Mouse (Mus musculus) common myeloid progenitor, adult 5-6 weeks (primary cell): ENCODE measurements around the gene Zbtb34. TPM values are rescaled to one million over a fixed set of nuclear protein-coding genes. Genes with fewer than 3 reads are reported as not detected.

ENCODE experiments used
- ATAC-seq: replicated peaks from 2 replicates; pipeline ENCODE4 v1.8.0; 2016; ENCODE audit warnings: low read depth, mild to moderate bottlenecking, moderate TSS enrichment, inconsistent platforms; ENCODE audit not compliant: poor library complexity, severe bottlenecking
- total RNA-seq: library from RNA; stranded (forward); fragments of 200-1000, 187-1606 nt; gene quantifications from 2 replicates; pipeline ENCODE4 v1.2.3, GENCODE M21; 2017

Gene Zbtb34
- total RNA-seq, 1 experiment from 2014 or later: 11.8 TPM

- peak; percentile 81 for ATAC-seq
Measured at GRCm38 (mm10) chr2:33403511-33404003, 27.6 kb downstream of the Zbtb34 start.

DNA sequence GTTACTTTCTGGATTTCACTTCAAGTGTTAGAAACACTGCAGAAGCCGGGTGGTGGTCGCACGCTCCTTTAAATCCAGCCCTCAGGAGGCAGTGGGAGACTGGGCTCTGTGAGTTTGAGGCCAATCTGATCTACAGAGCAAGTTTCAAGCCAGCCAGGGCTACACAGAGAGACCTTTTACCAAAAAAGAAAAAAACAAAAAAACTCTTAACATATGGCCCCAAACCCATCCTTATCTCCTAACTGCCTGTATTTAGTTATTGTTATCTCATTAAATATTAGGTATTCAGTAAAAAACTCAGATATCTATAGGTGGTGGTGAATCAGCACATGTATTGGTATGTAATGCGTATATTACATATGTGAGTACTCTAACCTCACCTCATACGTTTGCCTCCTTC is 28.5 kb downstream of the Zbtb34 start:
- ATAC-seq: no peak

- ATAC-seq: peak; percentile 54
Measured at GRCm38 (mm10) chr2:33402236-33402635, 28.9 kb downstream of the Zbtb34 start.

- no peak for ATAC-seq
Measured at GRCm38 (mm10) chr2:33401217-33401616, 29.9 kb downstream of the Zbtb34 start.

- no peak for ATAC-seq
Measured at GRCm38 (mm10) chr2:33400541-33400940, 30.6 kb downstream of the Zbtb34 start.

DNA sequence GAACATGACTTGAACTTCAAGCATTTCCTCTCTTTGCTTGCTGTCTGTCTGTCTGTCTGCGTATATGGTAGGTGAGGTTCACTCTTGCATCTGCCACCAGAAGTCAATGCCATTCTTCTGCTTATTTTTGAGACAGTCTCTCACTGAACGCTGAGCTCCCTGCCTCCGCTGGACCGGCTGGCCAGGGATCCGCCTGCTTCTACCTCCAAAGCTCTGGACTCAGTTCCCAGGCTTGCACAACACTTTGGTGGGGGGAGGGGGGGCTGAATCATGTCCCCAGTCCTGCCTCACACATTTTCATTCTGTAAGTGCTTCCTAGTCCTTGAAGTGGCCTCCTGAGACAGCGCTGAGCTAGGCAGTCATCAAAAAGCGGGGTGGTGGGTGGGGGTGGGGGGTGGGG is 32.0 kb downstream of the Zbtb34 start:
- no peak for ATAC-seq

GRCm38 (mm10) chr2:33397036-33397435 is 34.1 kb downstream of the Zbtb34 start:
- ATAC-seq: no peak

DNA sequence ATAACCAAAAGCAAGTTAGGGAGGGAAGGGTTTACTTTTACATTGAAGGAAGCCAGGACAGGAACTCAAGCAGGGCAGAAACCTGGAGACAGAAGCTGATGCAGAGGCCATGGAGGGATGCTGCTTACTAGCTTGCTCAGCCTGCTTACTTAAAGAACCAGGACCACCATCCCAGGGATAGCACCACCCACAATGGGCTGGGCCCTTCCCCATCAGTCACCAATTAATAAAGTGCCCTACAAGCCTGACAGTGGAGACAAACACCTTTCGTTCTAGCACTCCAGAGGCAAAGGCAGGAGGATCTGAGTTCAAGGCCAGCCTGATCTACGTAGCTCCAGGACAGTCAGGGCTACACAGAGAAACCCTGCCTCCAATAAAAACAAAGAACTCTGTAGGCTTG is 36.1 kb downstream of the Zbtb34 start:
- ATAC-seq: no peak

DNA sequence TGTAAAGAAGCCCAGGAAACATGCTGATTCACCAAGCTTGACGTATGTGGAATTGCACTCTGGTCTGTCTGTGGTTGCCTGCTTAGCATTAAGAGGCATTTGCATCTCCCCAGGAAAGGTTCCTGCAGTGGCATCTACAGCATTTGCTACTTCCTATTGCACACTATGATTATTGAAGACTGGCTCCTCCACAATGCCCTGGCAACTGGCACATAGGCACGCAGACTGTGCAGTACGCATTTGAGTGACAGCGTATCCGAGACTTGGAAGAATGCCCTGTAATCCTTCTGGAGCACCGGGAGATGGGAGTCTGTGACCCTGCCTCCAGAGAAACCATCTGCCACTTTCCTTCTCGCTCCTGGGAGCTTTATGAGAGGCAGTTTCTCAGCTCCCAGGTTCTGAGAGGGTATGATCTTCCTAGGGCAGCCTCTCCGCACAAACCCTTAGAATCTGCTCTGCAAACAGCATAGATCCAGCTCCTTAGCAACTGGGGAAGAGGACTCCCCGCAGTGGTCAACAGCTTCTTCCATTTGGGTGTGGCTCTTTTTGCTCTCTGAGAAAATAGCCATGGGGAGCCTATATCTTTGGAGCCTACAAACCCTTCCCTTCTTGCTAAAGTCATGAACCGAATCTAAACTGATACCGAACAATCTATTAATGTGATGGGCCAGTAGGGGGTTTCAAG is 37.0 kb downstream of the Zbtb34 start:
- 0 out of 2 replicates have a peak, but pooled peaks have one; percentile 8 for ATAC-seq

DNA sequence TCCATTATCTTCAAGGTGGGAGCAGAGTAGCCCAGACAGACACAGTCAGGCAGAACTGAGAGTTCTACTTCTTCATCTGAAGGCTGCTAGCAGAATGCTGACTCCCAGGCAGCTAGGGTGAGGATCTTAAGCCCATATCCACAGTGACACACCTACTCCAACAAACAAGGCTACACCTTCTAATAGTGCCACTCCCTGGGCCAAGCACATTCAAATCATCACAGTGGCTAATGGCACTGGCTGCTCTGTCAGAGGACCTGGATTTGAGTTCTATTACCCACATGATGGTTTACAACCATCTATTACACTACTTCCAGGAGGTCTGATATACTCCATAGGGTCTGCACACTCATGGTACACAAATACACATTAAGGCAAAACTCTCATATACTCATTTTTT is 38.1 kb downstream of the Zbtb34 start:
- ATAC-seq: no peak

DNA sequence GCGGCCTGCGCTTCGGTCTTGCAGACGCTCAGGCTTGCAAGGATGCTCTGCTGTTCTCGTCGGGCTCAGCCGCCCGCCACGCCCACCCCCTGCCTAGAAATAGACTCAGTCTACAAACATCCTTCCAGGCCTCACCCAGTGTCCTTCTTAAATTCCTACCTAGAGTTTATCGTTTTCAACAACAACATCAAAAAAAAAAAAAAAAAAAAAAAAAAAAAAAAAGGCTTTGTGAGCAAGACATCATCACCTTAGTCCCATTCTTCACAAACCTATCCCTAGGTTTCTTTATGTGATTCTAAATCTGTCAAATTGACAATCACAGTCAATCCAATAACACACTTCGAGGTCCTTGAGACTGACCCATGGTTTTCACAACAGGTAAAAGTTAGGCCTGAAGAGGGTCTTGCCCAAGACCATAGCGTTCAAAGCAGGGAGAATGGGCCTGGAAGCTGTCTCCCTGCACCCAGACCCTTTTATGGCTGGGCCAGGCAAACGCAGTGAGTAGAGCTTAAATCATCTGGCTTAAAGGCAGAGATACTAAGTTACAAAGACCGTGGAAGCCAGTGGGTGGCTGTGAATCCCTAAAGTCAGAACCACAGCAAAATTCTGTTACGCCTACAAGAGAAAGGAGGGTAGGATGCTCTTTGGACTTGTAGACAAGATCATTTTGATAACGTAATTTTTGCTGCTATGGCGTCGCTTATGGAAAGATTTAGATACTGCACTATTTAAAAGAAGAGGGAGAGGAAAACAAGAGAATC is 59.3 kb downstream of the Zbtb34 start:
- ATAC-seq: no peak

GRCm38 (mm10) chr2:33370777-33371647 is 60.1 kb downstream of the Zbtb34 start, which contains the start of gene Ralgps1:
TSS of gene Ralgps1 (minus strand) at chr2:33371486.
- peak; percentile 98 for ATAC-seq

- peak; percentile 27; the same call in 1 of the 2 replicates for ATAC-seq
Measured at GRCm38 (mm10) chr2:33370276-33370776, 60.8 kb downstream of the Zbtb34 start.

GRCm38 (mm10) chr2:33369453-33369852 is 61.7 kb downstream of the Zbtb34 start:
- ATAC-seq: no peak

- no peak for ATAC-seq
Measured at GRCm38 (mm10) chr2:33368486-33368885, 62.6 kb downstream of the Zbtb34 start.

DNA sequence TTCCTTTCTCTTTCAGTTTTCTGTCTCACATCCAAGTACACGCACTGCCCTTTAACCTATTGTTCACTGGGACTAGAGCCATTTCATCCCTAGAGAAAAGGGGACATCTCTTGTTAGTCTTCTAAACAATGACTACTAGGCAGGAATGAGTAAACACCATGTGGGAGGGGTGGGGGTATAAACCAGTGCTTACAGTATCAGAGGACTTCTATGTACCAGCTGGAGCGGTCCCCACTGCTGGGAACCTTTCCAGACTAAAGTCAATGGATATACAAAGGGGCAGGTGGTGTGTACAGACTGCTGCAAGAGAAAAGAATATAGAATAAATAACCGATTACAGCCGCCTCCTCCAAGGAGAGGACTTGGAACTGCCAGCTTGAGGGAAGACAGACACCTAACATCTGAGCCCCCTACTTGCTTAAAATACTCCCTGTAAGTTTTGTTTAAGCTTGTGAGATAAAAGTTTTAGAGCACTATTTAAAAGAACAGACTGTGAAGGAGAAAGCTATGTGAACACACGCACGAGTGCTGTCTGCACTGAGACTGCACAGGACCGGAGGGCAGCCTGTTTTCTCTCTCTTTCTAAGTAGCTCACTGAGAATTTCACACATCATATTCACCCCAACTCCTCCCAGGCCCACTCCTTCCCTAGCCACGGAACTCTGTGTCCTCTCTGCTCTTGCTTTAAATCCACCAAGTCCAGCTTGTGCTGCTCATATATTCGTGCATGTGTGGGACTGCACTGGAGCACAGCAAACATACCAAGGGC is 65.2 kb downstream of the Zbtb34 start:
- ATAC-seq: no peak

GRCm38 (mm10) chr2:33364656-33365055 is 66.5 kb downstream of the Zbtb34 start:
- ATAC-seq: no peak

GRCm38 (mm10) chr2:33363890-33364289 is 67.2 kb downstream of the Zbtb34 start:
- ATAC-seq: no peak

GRCm38 (mm10) chr2:33361139-33361716 is 69.9 kb downstream of the Zbtb34 start:
- no peak for ATAC-seq
